Mouse (Mus musculus): ENCODE measurements around the gene Atg5. TPM values are rescaled to one million over a fixed set of nuclear protein-coding genes. Genes with fewer than 3 reads are reported as not detected.
"Not testable (repeated sequence)": the region's sequence is repeated elsewhere in the genome, so short reads cannot be mapped to it uniquely, and the experiment has no call there.

Atg5 gene
- polyA plus RNA-seq, 1 experiment from 2014 or later, result 61.0 TPM

DNA sequence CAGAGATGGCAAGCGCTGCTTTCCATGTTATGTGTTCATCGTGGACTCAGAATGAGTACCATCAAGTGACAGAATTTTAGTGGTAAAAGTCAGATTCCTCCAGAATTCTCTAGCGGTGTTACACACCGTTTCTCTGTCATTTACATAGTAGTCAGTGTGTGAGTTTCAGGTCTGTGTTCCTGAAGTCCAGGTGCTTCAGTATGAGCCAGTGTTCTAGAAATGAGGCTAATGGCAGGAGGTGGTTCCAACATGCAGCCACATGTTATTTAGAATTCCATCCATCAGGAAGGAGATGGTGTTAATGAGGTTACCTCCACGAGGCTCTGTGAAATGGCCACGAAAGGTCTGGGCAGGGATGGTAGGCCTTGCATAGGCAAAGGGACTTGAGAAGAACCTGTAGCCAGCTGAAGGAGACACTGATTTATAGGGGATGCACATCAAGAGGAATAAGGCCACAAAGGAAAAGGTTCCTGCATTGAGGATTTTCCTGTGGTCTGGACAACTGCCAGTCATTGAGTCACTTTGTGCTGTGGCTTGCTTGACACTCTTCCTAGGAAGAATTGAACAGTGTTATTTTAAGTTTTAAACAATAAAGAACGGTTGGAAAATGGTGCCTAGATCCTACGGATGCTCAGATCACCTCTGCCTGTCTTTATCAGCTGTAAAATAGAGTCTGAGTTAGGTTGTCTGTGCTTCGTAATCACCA is 55.1 kb downstream of the Atg5 start:
- Histone ChIP-seq H3K9me3 (replicated peaks) (no peaks in the 10 kb centered on the region), H3K27me3 (ENCODE audit: low read depth, poor library complexity, severe bottlenecking) (no peaks in the 10 kb centered on the region), H3K4me3 (no peak overlapping the region), H3K4me1 (peaks cover 6% of the 10 kb centered on the region), H3K36me3 (peaks cover 14% of the 10 kb centered on the region), H3K27ac (replicated peaks) (no peak overlapping the region)
- WGBS, result 89% methylated on average over 9 of the region's 9 CpGs
- DNase-seq (ENCODE audit: low spot score), result no peak

DNA sequence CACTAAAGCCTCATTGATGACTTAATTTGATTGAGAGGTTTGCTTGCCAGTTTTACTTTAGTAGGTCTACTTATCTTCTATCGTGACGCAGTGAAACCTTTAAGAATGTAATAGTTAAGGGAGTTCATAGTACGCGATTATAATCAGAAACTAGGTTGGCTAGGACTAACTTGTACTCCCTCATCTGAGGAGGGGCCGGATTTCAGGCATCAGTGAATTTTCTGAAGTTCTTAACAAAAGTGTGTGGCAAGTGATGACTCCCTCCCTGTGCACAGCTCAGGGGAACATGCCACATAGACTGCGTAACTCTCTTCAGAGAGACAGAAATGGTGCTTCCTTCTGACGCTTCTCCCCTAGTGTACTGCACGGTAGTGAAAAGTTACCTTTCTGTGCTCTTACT is 55.7 kb downstream of the Atg5 start:
- no peak for DNase-seq (ENCODE audit: low spot score)
- Histone ChIP-seq H3K4me1 (peaks cover 6% of the 10 kb centered on the region), H3K27ac (replicated peaks) (no peak overlapping the region), H3K9me3 (replicated peaks) (no peaks in the 10 kb centered on the region), H3K4me3 (no peak overlapping the region), H3K27me3 (ENCODE audit: low read depth, poor library complexity, severe bottlenecking) (no peaks in the 10 kb centered on the region), H3K36me3 (peaks cover 14% of the 10 kb centered on the region)
- WGBS, result 91% methylated on average over 8 of the region's 8 CpGs

DNA sequence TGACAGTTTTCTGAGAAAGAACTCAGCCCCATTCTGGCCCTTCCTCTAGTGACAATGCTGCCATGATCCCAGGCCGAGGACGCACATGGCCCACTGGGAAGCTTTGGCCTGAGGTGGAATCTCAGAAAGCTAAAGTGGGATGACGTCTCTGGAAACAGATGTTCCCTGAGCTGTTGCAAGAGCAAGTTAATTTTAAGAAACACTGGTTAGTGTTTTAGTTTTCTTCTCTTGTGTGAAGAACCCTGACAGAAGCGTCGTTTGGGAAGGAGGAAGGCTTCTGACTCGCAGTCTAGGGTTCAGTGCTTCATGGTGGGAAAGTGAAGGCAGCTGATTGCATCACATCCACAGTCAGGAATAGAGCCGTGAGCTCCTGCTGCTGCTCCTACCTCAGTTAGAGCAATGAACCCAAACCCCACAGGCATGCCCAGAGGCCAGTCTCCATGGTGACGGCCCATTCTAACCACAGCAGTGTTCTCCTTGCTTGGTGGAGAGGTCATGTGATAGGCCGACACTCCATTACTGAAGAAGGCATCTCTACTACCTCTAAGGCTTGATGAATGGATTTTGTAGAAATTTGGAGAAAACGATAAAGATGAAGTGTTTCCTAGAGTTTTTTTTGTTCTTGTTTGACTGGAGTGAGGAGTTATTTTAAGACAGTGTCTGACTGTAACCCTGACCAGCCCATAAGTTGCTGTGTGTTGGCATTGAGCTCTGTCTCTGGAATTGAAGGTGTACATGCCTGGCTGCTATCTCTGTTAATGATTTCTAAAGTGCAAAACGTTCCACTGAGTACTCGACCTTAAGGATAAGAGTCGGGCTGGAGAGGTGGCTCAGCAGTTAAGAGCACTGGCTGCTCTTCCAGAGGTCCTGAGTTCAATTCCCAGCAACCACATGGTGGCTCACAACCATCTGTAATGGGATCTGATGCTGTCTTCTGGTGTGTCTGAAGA is 57.7 kb downstream of the Atg5 start:
- DNase-seq (ENCODE audit: low spot score), result peak; percentile 31
- Histone ChIP-seq H3K4me3 (no peak overlapping the region), H3K27me3 (ENCODE audit: low read depth, poor library complexity, severe bottlenecking) (no peaks in the 10 kb centered on the region), H3K36me3 (peaks cover 8% of the 10 kb centered on the region), H3K9me3 (replicated peaks) (no peaks in the 10 kb centered on the region), H3K27ac (replicated peaks) (no peak overlapping the region), H3K4me1 (peaks cover 6% of the 10 kb centered on the region)
- WGBS, result 82% methylated on average over 13 of the region's 13 CpGs

DNA sequence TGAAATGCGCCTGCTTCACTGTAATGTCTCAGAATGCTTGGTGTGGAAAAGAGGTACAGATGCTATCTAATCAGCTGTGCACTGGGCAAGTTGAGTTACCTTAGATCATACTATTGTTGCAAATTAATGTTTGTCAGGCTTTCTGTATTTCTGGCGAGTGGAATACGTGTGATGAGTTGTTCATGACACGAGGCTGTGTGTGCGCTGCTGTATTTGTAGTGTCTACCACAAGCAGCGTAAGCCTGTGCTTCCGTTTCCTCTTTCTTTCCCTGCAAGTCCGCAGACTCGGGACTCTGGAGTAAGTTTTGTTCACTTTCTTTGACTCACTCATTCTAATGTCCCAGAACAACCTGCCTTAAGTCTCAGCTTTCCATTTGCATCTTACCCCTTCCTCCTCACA is 58.9 kb downstream of the Atg5 start:
- Histone ChIP-seq H3K36me3 (no peaks in the 10 kb centered on the region), H3K27me3 (ENCODE audit: low read depth, poor library complexity, severe bottlenecking) (no peaks in the 10 kb centered on the region), H3K9me3 (replicated peaks) (no peaks in the 10 kb centered on the region), H3K4me1 (peaks cover 6% of the 10 kb centered on the region), H3K4me3 (no peak overlapping the region), H3K27ac (replicated peaks) (no peak overlapping the region)
- DNase-seq (ENCODE audit: low spot score), result no peak
- 90% methylated on average over 9 of the region's 9 CpGs for WGBS

DNA sequence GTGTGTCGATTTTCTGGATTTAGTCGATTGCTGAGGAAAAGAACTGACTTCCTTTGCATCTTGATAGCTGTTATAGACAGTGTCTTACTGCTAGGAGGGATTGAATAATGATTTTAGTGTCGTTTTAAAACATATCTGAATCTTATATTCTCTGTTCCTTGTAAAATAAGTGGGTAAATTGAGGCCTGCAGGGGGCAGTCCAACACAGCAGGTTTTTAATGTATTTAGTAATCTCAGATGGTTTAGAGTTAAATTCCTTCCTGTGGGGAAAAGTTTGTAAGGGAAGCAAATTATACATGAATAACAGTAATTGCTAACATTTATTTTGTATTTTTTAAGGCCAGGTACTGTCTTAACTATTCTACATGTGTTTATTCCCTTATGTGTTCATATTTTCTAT is 60.2 kb downstream of the Atg5 start:
- H3K27ac ChIP-seq (replicated peaks), result no peak overlapping the region
- H3K4me1 ChIP-seq, result peaks cover 6% of the 10 kb centered on the region
- H3K36me3 ChIP-seq, result no peaks in the 10 kb centered on the region
- WGBS, result 71% methylated on average over 3 of the region's 3 CpGs
- H3K4me3 ChIP-seq, result no peak overlapping the region
- H3K27me3 ChIP-seq (ENCODE audit: low read depth, poor library complexity, severe bottlenecking), result no peaks in the 10 kb centered on the region
- no peak for DNase-seq (ENCODE audit: low spot score)
- no peaks in the 10 kb centered on the region for H3K9me3 ChIP-seq (replicated peaks)

DNA sequence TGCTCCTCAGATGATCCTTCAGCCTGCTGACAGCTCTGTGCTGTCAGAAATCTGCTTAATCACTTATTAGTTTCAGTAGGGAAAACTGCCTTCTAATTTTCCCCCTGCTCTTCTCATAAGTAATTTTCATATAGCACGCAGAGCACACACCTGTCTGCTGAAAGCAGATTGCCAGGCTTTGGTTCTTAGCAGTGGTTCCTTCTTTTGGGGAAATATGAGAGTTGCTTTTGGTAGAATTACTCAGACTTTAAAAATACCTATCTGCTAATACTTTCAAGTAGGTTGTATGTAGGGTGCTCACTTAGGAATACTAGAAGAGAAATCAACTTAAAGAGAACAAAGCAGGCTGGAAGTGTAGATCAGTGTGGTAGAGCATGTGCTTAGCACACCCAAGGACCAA is 62.6 kb downstream of the Atg5 start:
- Histone ChIP-seq H3K27me3 (ENCODE audit: low read depth, poor library complexity, severe bottlenecking) (no peaks in the 10 kb centered on the region), H3K27ac (replicated peaks) (no peak overlapping the region)
- no peak for DNase-seq (ENCODE audit: low spot score)

DNA sequence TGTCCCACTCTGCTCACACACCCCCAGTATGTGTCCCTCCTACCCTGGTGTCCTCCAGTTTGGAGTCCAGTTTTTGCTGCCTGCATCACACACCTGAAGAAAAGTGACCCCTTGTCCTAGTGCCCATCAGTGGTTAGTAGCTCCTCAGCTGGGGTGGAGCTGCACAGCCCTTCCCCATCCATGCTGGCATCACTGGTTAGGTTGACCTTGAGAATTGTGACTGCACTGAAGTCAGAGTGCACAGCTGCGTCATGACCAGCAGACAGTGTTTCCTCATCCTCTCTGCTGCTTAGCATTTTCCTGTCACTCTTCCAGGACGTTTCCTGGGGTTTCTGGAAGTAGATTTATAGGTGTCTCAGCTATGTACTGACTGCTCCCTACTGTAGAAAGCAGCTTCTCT is 63.3 kb downstream of the Atg5 start:
- Histone ChIP-seq H3K27me3 (ENCODE audit: low read depth, poor library complexity, severe bottlenecking) (no peaks in the 10 kb centered on the region), H3K36me3 (peaks cover 11% of the 10 kb centered on the region; the same call in 1 of the 2 replicates), H3K27ac (replicated peaks) (no peak overlapping the region), H3K4me3 (no peak overlapping the region), H3K9me3 (replicated peaks) (no peaks in the 10 kb centered on the region), H3K4me1 (no peaks in the 10 kb centered on the region)
- WGBS, result 81% methylated on average over 2 of the region's 2 CpGs
- DNase-seq (ENCODE audit: low spot score), result no peak

More for the DNA sequence above, 62.6 kb downstream of the Atg5 start:
- no peak overlapping the region for H3K4me3 ChIP-seq
- no peaks in the 10 kb centered on the region for H3K9me3 ChIP-seq (replicated peaks)
- H3K36me3 ChIP-seq, result peaks cover 7% of the 10 kb centered on the region; the same call in 1 of the 2 replicates
- WGBS, result 98% methylated on average over 1 of the region's 1 CpGs
- peaks cover 2% of the 10 kb centered on the region for H3K4me1 ChIP-seq

DNA sequence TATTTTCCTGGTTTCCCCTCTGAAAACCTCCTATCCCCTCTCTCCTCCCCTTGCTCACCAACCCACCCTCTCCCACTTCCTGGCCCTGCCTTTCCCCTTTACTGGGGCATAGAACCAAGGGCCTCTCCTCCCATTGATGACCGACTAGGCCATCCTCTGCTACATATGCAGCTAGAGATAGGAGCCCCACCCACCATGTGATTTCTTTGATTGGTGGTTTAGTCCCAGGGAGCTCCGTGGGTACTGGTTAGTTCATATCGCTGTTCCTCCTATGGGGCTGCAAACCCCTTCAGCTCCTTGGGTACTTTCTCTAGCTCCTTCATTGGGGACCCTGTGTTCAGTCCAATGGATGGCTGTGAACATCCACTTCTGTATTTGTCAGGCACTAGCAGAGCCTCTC is 64.5 kb downstream of the Atg5 start:
- 90% methylated on average over 3 of the region's 3 CpGs for WGBS
- not testable (repeated sequence) for H3K27ac ChIP-seq (replicated peaks); H3K4me1 ChIP-seq; H3K27me3 ChIP-seq (ENCODE audit: low read depth, poor library complexity, severe bottlenecking); H3K9me3 ChIP-seq (replicated peaks); H3K4me3 ChIP-seq; DNase-seq (ENCODE audit: low spot score)
- peaks cover 11% of the 10 kb centered on the region; the same call in 1 of the 2 replicates for H3K36me3 ChIP-seq

DNA sequence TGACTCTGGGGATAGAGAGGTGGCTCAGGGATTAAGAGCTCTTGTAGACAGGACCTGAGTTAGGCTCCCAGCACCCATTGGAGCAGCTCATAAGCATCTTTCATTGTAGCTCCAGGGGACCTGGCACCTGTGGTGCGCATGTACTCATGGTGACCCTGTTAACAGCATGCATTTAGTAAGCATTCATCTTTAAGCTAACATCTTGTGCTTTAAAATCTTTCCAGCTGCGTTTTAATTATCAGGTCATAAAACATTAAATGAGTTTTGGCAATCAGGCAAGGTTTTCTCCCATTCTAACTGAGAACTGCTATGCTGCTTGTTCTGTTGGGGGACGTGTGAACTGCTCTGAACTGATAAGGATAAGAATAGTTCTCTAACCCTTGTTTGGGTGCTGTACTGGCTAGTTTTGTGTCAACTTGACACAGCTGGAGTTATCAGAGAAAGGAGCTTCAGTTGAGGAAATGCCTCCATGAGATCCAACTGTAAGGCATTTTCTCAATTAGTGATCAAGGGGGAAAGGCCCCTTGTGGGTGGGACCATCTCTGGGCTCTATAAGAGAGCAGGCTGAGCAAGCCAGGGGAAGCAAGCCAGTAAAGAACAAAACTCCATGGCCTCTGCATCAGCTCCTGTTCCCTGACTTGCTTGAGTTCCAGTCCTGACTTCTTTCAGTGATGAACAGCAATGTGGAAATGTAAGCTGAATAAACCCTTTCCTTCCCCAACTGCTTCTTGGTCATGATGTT is 68.7 kb downstream of the Atg5 start:
- not testable (repeated sequence) for H3K4me3 ChIP-seq; H3K9me3 ChIP-seq (replicated peaks); H3K27ac ChIP-seq (replicated peaks); DNase-seq (ENCODE audit: low spot score); H3K27me3 ChIP-seq (ENCODE audit: low read depth, poor library complexity, severe bottlenecking)
- WGBS, result 88% methylated on average over 3 of the region's 3 CpGs
- Histone ChIP-seq H3K4me1 (peaks cover 15% of the 10 kb centered on the region), H3K36me3 (peaks cover 11% of the 10 kb centered on the region; the same call in 1 of the 2 replicates)

DNA sequence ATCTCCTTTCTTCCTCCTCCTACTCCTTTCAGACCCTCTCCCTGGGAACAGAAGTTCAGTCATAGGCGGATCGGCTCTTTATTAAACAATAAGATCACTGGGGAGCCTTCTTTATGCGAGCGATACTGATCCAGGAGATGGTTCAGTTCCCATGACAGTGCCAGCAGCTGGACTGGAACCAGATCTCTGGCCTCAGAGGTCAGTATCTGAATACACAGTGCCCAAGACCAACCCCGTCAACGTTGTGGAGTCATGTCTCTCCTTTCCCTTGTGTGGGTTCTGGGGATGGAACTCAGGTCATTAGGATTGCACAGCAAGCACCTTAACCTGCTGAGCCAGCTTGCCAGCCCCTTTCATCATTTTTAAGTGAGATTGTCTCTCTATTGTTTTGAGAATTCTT is 70.4 kb downstream of the Atg5 start:
- no peaks in the 10 kb centered on the region for H3K27me3 ChIP-seq (ENCODE audit: low read depth, poor library complexity, severe bottlenecking)
- H3K9me3 ChIP-seq (replicated peaks), result no peaks in the 10 kb centered on the region
- peak overlapping the region; percentile 43; the same call in 1 of the 2 replicates for H3K27ac ChIP-seq (replicated peaks)
- H3K4me1 ChIP-seq, result peaks cover 15% of the 10 kb centered on the region
- 51% methylated on average over 6 of the region's 6 CpGs for WGBS
- H3K36me3 ChIP-seq, result peaks cover 11% of the 10 kb centered on the region; the same call in 1 of the 2 replicates
- no peak overlapping the region for H3K4me3 ChIP-seq
- no peak for DNase-seq (ENCODE audit: low spot score)

DNA sequence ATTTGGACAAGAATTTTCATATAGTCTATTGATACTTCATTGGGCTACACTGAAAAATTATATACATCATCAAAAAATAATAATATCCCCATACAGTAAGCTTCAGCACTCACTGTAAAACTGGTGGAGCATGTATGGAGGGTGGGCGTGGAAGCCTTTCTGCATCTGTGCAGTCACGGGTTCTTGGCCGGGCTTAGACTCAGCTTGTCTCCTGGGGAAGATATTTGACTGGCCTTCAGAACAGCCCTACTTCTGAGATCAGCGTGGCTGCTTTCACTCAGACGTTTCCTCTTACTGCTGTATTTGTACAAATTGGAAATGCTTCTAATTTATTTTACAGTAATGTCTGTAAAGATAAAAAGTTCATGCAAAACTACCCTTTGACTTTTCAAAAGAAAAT is 71.2 kb downstream of the Atg5 start:
- 85% methylated on average over 5 of the region's 5 CpGs for WGBS
- Histone ChIP-seq H3K9me3 (replicated peaks) (no peaks in the 10 kb centered on the region), H3K27ac (replicated peaks) (no peak overlapping the region), H3K36me3 (peaks cover 11% of the 10 kb centered on the region; the same call in 1 of the 2 replicates), H3K4me3 (no peak overlapping the region), H3K4me1 (peaks cover 15% of the 10 kb centered on the region), H3K27me3 (ENCODE audit: low read depth, poor library complexity, severe bottlenecking) (no peaks in the 10 kb centered on the region)
- DNase-seq (ENCODE audit: low spot score), result no peak

DNA sequence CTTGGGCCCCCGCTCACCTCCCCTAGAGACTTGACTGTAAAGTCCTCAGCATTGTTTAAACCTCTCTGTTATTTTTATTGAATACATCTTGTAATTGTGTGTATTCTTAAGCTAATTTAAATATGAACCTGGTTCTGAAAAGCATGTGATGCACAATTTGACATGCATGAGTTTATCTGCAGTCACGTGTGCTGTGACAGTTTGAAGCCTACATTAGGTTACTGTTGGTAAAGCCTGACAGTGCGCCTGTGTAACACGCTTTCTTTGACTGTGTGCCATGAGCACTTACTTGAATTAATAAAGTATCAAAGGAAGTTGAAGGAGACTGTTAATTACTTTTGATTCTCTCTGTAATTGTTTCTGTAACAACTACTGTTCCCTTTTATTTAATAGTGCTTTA is 72.8 kb downstream of the Atg5 start:
- H3K4me1 ChIP-seq, result peaks cover 15% of the 10 kb centered on the region
- WGBS, result 92% methylated on average over 4 of the region's 4 CpGs
- no peak overlapping the region for H3K27ac ChIP-seq (replicated peaks)
- H3K9me3 ChIP-seq (replicated peaks), result no peaks in the 10 kb centered on the region
- H3K4me3 ChIP-seq, result no peak overlapping the region
- peaks cover 4% of the 10 kb centered on the region; the same call in 1 of the 2 replicates for H3K36me3 ChIP-seq
- H3K27me3 ChIP-seq (ENCODE audit: low read depth, poor library complexity, severe bottlenecking), result no peaks in the 10 kb centered on the region
- DNase-seq (ENCODE audit: low spot score), result no peak

Data from midbrain, embryonic 10.5 days (tissue).